Mouse (Mus musculus): ENCODE data around the gene Ctf1. TPM values are rescaled to one million over a fixed set of nuclear protein-coding genes. Genes with fewer than 3 reads are reported as not detected.

Ctf1 gene
- 5.6 TPM for polyA plus RNA-seq (2014; fragmentation: Illumina TruSeq; extraction: RNeasy Lipid Tissue Mini Kit (QIAGEN cat#74804); ENCODE audit: insufficient read depth, low read depth, low replicate concordance)

DNA sequence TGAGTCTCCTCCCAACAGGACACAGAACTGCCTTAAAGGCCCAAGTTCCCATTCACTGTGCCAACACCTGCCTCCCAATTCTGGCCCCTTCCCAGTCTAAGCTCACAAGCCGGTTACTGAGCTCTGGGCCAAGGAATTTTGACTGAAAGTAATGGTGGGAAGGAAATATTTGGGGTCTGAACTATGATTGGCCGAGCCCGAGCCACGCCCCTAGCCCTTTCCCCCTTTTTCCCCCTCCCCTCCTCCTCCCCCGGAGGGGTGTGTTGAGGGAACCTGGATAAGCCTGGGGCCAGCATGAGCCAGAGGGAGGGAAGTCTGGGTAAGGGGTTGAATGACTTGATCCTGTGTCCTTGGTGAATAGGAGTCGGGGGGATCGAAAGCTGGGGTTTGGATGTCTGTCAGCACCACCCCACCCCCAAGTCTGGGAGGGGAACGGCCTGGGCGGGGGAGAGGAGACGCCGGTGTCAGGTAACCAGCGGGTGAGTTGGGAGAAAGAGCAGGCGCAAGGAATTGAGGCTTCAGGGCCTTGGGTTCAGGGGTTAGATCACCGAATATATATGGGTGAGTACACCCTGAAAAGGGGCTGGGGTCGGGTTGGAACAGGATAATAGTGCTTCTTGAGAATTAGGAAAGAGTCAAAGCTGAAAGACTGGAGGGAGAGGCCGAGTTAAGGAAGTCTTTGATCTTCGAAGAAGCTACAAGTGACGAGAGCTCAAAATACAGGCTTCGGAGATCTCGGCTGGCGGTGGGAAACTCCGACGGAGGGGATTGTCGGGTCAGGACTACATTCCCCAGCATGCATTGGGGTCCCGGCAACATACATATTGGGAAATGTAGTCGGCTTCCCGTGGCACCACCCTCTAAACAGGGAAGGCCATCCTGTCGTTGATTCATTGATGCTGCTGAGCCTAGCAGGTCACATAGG is at the start of gene Ctf1:
TSS of gene Ctf1 (plus strand) at position 276 of the 925 bp plus-strand sequence.

GRCm38 (mm10) chr7:127708207-127709078 is 4.1 kb upstream of the Ctf1 start, which contains the start of gene Bcl7c:
Bcl7c (minus strand) TSS chr7:127708933.

GRCm38 (mm10) chr7:127732066-127732465 is 19.5 kb downstream of the Ctf1 start, which contains the start of gene Ctf2:
Ctf2 (minus strand) TSS chr7:127732166.

GRCm38 (mm10) chr7:127744366-127745045 is 32.0 kb downstream of the Ctf1 start, which contains the start of gene Fbxl19:
Fbxl19 (plus strand) TSS chr7:127744543.

Other genes with a start within 250 kb of the Ctf1 start
- gene Fbrs, start 233.5 kb upstream of the Ctf1 start, polyA plus RNA-seq (2014; fragmentation: Illumina TruSeq; extraction: RNeasy Lipid Tissue Mini Kit (QIAGEN cat#74804); ENCODE audit: insufficient read depth, low read depth, low replicate concordance), result 24.3 TPM
- 1.8 TPM for gene Srcap, start 200.8 kb upstream of the Ctf1 start, polyA plus RNA-seq (2014; fragmentation: Illumina TruSeq; extraction: RNeasy Lipid Tissue Mini Kit (QIAGEN cat#74804); ENCODE audit: insufficient read depth, low read depth, low replicate concordance)
- gene Gm42715, start 193.2 kb upstream of the Ctf1 start, polyA plus RNA-seq (2014; fragmentation: Illumina TruSeq; extraction: RNeasy Lipid Tissue Mini Kit (QIAGEN cat#74804); ENCODE audit: insufficient read depth, low read depth, low replicate concordance), result 11.9 TPM
- not detected for gene Tmem265, start 151.3 kb upstream of the Ctf1 start, polyA plus RNA-seq (2014; fragmentation: Illumina TruSeq; extraction: RNeasy Lipid Tissue Mini Kit (QIAGEN cat#74804); ENCODE audit: insufficient read depth, low read depth, low replicate concordance)
- 29.0 TPM for gene Phkg2, start 139.4 kb upstream of the Ctf1 start, polyA plus RNA-seq (2014; fragmentation: Illumina TruSeq; extraction: RNeasy Lipid Tissue Mini Kit (QIAGEN cat#74804); ENCODE audit: insufficient read depth, low read depth, low replicate concordance)
- 20.2 TPM for gene Ccdc189, start 124.1 kb upstream of the Ctf1 start, polyA plus RNA-seq (2014; fragmentation: Illumina TruSeq; extraction: RNeasy Lipid Tissue Mini Kit (QIAGEN cat#74804); ENCODE audit: insufficient read depth, low read depth, low replicate concordance)
- gene Rnf40, start 124.0 kb upstream of the Ctf1 start, polyA plus RNA-seq (2014; fragmentation: Illumina TruSeq; extraction: RNeasy Lipid Tissue Mini Kit (QIAGEN cat#74804); ENCODE audit: insufficient read depth, low read depth, low replicate concordance), result 24.5 TPM
- 5.9 TPM for gene Zfp629, start 96.9 kb upstream of the Ctf1 start, polyA plus RNA-seq (2014; fragmentation: Illumina TruSeq; extraction: RNeasy Lipid Tissue Mini Kit (QIAGEN cat#74804); ENCODE audit: insufficient read depth, low read depth, low replicate concordance)
- gene Bcl7c, start 3.8 kb upstream of the Ctf1 start, polyA plus RNA-seq (2014; fragmentation: Illumina TruSeq; extraction: RNeasy Lipid Tissue Mini Kit (QIAGEN cat#74804); ENCODE audit: insufficient read depth, low read depth, low replicate concordance), result 35.1 TPM
- gene Ctf2, start 19.4 kb downstream of the Ctf1 start, polyA plus RNA-seq (2014; fragmentation: Illumina TruSeq; extraction: RNeasy Lipid Tissue Mini Kit (QIAGEN cat#74804); ENCODE audit: insufficient read depth, low read depth, low replicate concordance), result not detected
- gene Fbxl19, start 31.8 kb downstream of the Ctf1 start, polyA plus RNA-seq (2014; fragmentation: Illumina TruSeq; extraction: RNeasy Lipid Tissue Mini Kit (QIAGEN cat#74804); ENCODE audit: insufficient read depth, low read depth, low replicate concordance), result 5.9 TPM
- 36.1 TPM for gene Orai3, start 57.1 kb downstream of the Ctf1 start, polyA plus RNA-seq (2014; fragmentation: Illumina TruSeq; extraction: RNeasy Lipid Tissue Mini Kit (QIAGEN cat#74804); ENCODE audit: insufficient read depth, low read depth, low replicate concordance)
- gene Setd1a, start 63.9 kb downstream of the Ctf1 start, polyA plus RNA-seq (2014; fragmentation: Illumina TruSeq; extraction: RNeasy Lipid Tissue Mini Kit (QIAGEN cat#74804); ENCODE audit: insufficient read depth, low read depth, low replicate concordance), result 6.3 TPM
- gene Gm49388, start 72.9 kb downstream of the Ctf1 start, polyA plus RNA-seq (2014; fragmentation: Illumina TruSeq; extraction: RNeasy Lipid Tissue Mini Kit (QIAGEN cat#74804); ENCODE audit: insufficient read depth, low read depth, low replicate concordance), result not detected
- 43.9 TPM for gene Hsd3b7, start 87.9 kb downstream of the Ctf1 start, polyA plus RNA-seq (2014; fragmentation: Illumina TruSeq; extraction: RNeasy Lipid Tissue Mini Kit (QIAGEN cat#74804); ENCODE audit: insufficient read depth, low read depth, low replicate concordance)
- gene Stx4a, start 111.6 kb downstream of the Ctf1 start, polyA plus RNA-seq (2014; fragmentation: Illumina TruSeq; extraction: RNeasy Lipid Tissue Mini Kit (QIAGEN cat#74804); ENCODE audit: insufficient read depth, low read depth, low replicate concordance), result 82.2 TPM
- 0.61 TPM for gene Stx1b, start 111.8 kb downstream of the Ctf1 start, polyA plus RNA-seq (2014; fragmentation: Illumina TruSeq; extraction: RNeasy Lipid Tissue Mini Kit (QIAGEN cat#74804); ENCODE audit: insufficient read depth, low read depth, low replicate concordance)
- gene Zfp646, start 163.5 kb downstream of the Ctf1 start, polyA plus RNA-seq (2014; fragmentation: Illumina TruSeq; extraction: RNeasy Lipid Tissue Mini Kit (QIAGEN cat#74804); ENCODE audit: insufficient read depth, low read depth, low replicate concordance), result 7.3 TPM
- gene Zfp668, start 164.1 kb downstream of the Ctf1 start, polyA plus RNA-seq (2014; fragmentation: Illumina TruSeq; extraction: RNeasy Lipid Tissue Mini Kit (QIAGEN cat#74804); ENCODE audit: insufficient read depth, low read depth, low replicate concordance), result 2.2 TPM
- gene Prss53, start 178.2 kb downstream of the Ctf1 start, polyA plus RNA-seq (2014; fragmentation: Illumina TruSeq; extraction: RNeasy Lipid Tissue Mini Kit (QIAGEN cat#74804); ENCODE audit: insufficient read depth, low read depth, low replicate concordance), result 1.5 TPM
- not detected for gene Gm21974, start 182.7 kb downstream of the Ctf1 start, polyA plus RNA-seq (2014; fragmentation: Illumina TruSeq; extraction: RNeasy Lipid Tissue Mini Kit (QIAGEN cat#74804); ENCODE audit: insufficient read depth, low read depth, low replicate concordance)
- gene Vkorc1, start 182.9 kb downstream of the Ctf1 start, polyA plus RNA-seq (2014; fragmentation: Illumina TruSeq; extraction: RNeasy Lipid Tissue Mini Kit (QIAGEN cat#74804); ENCODE audit: insufficient read depth, low read depth, low replicate concordance), result 114 TPM
- 36.0 TPM for gene Bckdk, start 191.3 kb downstream of the Ctf1 start, polyA plus RNA-seq (2014; fragmentation: Illumina TruSeq; extraction: RNeasy Lipid Tissue Mini Kit (QIAGEN cat#74804); ENCODE audit: insufficient read depth, low read depth, low replicate concordance)
- 15.1 TPM for gene Kat8, start 199.8 kb downstream of the Ctf1 start, polyA plus RNA-seq (2014; fragmentation: Illumina TruSeq; extraction: RNeasy Lipid Tissue Mini Kit (QIAGEN cat#74804); ENCODE audit: insufficient read depth, low read depth, low replicate concordance)
- 48.3 TPM for gene Prss8, start 217.4 kb downstream of the Ctf1 start, polyA plus RNA-seq (2014; fragmentation: Illumina TruSeq; extraction: RNeasy Lipid Tissue Mini Kit (QIAGEN cat#74804); ENCODE audit: insufficient read depth, low read depth, low replicate concordance)
- gene Prss36, start 234.0 kb downstream of the Ctf1 start, polyA plus RNA-seq (2014; fragmentation: Illumina TruSeq; extraction: RNeasy Lipid Tissue Mini Kit (QIAGEN cat#74804); ENCODE audit: insufficient read depth, low read depth, low replicate concordance), result 8.8 TPM

All from lung, adult 10 weeks (tissue).